Mouse (Mus musculus) gastrocnemius, postnatal 10 days (tissue): ENCODE results near the gene Nanos1. TPM values are rescaled to one million over a fixed set of nuclear protein-coding genes. Genes with fewer than 3 reads are reported as not detected.

Experiments used
- DNase-seq: peaks from one replicate; pipeline ENCODE4 v3.0.0; 2021; ENCODE audit warnings: mixed read lengths
- microRNA-seq, 2 experiments: library from miRNA; unstranded; fragments of <30 nt; microRNA quantifications; one replicate each; pipeline ENCODE4 v1.2.0; 2021
- total RNA-seq, 2 experiments: library from RNA; stranded (reverse); gene quantifications; 2 replicates each; pipeline ENCODE4 v1.2.3; 2021

Nanos1 gene
- total RNA-seq, 2 experiments from 2014 or later: 0.38 to 0.45 TPM

- no peak for DNase-seq
Observed at GRCm38 (mm10) chr19:60788214-60788960, 32.6 kb downstream of the Nanos1 start.

- no peak for DNase-seq
Observed at GRCm38 (mm10) chr19:60789452-60789851, 33.7 kb downstream of the Nanos1 start.

GRCm38 (mm10) chr19:60789919-60790506 is 34.2 kb downstream of the Nanos1 start:
- DNase-seq: peak; percentile 62

- peak; percentile 96 for DNase-seq
Observed at GRCm38 (mm10) chr19:60790551-60791161, 34.9 kb downstream of the Nanos1 start, which contains the start of gene Eif3a. Gene Eif3a, minus strand, starts transcription at chr19:60790658.

DNA sequence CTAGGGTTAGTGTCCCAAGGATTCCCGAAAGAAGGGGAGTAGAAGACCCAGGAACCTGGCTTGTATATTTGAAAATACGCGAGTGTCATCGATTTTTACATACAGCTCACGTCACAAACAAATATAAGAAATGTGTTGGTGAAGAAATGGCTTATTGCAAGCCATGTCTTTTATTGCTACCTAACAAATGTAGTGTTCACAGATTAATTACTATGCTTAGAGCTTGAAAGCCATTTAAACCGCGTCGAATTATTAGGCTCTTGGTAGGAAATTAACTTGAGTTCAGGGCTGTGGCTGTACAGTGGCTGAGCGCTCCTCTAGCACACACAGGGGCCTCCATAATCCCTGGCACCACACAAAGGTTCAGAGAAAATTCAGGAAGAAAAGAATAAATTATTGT is 35.4 kb downstream of the Nanos1 start:
- no peak for DNase-seq

DNA sequence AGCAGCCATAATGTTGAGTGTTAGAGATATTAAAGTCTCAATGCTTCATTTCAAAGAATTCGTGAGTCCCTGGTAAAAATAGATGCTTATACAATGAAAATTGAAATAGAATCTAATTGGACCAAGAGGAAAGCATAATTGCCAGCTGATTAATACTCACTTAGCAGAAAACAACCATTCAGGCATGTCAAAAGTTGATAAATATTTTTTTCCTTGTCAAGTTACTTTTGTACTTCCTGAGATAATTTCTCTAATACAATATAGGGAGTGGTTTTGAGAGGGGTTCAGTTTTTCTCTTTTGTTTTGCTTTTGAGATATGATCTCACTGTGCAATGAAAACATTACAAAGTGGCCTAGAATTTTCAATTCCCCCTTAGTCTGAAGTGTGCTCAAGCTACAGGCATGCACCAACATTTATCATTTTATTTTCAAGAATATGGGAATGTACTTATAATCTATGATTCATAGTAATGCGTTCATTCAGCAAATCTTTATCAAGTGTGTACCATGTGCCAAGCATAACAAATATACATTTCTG is 37.5 kb downstream of the Nanos1 start:
- DNase-seq: no peak

- no peak for DNase-seq
Observed at GRCm38 (mm10) chr19:60795244-60795643, 39.5 kb downstream of the Nanos1 start.

- no peak for DNase-seq
Observed at GRCm38 (mm10) chr19:60797415-60797814, 41.6 kb downstream of the Nanos1 start.

GRCm38 (mm10) chr19:60799867-60800569 is 44.2 kb downstream of the Nanos1 start:
- no peak for DNase-seq

DNA sequence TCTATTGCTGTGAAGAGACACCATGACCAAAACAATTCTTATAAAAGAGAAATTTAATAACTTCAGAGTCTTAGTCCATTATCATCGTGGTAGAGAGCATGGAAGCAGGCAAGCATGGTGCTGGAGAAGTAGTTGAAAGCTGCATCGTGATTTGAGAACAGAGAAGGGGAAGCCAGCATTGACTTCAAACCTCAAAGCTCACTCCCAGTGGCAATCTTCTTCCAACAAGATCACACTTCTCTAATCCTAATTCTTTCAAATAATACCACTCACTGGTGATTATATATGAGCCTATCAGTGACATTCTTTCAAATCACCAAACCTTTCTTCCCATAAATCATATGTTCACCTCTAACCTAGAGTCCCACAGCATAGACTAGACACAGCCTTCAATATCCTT is 49.1 kb downstream of the Nanos1 start:
- no peak for DNase-seq

Small RNAs within 50 kb of the gene (microRNA-seq; reads per million reads assigned to microRNA genes)
- gene mmu-mir-3084-1: 0 reads per million in 2 experiments

Other genes with a start within 250 kb of the Nanos1 start
- 10 to 100 TPM; 26.7 to 28.6 TPM for gene Cacul1, start 175.0 kb upstream of the Nanos1 start, total RNA-seq
- gene Eif3a, start 34.7 kb downstream of the Nanos1 start, total RNA-seq: 100 to 1,000 TPM in 1 of 2 experiments, 10 to 100 TPM in 1; 96.2 to 105 TPM
- gene Fam45a, start 55.6 kb downstream of the Nanos1 start, total RNA-seq: 10 to 100 TPM; 15.2 to 20.1 TPM
- 1 to 10 TPM; 1.9 to 2.8 TPM for gene Sfxn4, start 105.5 kb downstream of the Nanos1 start, total RNA-seq
- 100 to 1,000 TPM; 136 to 154 TPM for gene Prdx3, start 118.6 kb downstream of the Nanos1 start, total RNA-seq
- 1 to 10 TPM; 6.8 to 9.7 TPM for gene Grk5, start 133.8 kb downstream of the Nanos1 start, total RNA-seq